Mouse (Mus musculus) gastrocnemius, postnatal 4 days (tissue): Measurements from ENCODE around the gene Atg2b. TPM values are rescaled to one million over a fixed set of nuclear protein-coding genes. Genes with fewer than 3 reads are reported as not detected.

Experiments
- DNase-seq, 2 experiments: peaks; one replicate each; pipeline ENCODE4 v3.0.0; 2021 to 2022; ENCODE audit warnings: low spot score in 2 of 2, mixed read lengths in 2 of 2
- long read RNA-seq, 2 experiments: library from polyadenylated mRNA; stranded (forward); transcript quantifications; one replicate each; pipeline ENCODE4 v2.0.0; 2021
- total RNA-seq, 2 experiments: library from RNA; stranded (reverse); gene quantifications; 2 replicates each; pipeline ENCODE4 v1.2.3; 2021

The Atg2b gene
- total RNA-seq, result 10 to 100 TPM; 18.7 to 21.9 TPM
- long read RNA-seq, experiment 1, partial matches to known transcripts, result 0 of 5 reads
- long read RNA-seq, experiment 1, other reads (novel, unspliced or antisense), result 5 of 5 reads
- long read RNA-seq, experiment 2, full-length matches to known transcripts, result 2 of 9 reads
- long read RNA-seq, experiment 2, partial matches to known transcripts, result 2 of 9 reads
- long read RNA-seq, experiment 2, other reads (novel, unspliced or antisense), result 5 of 9 reads

DNA sequence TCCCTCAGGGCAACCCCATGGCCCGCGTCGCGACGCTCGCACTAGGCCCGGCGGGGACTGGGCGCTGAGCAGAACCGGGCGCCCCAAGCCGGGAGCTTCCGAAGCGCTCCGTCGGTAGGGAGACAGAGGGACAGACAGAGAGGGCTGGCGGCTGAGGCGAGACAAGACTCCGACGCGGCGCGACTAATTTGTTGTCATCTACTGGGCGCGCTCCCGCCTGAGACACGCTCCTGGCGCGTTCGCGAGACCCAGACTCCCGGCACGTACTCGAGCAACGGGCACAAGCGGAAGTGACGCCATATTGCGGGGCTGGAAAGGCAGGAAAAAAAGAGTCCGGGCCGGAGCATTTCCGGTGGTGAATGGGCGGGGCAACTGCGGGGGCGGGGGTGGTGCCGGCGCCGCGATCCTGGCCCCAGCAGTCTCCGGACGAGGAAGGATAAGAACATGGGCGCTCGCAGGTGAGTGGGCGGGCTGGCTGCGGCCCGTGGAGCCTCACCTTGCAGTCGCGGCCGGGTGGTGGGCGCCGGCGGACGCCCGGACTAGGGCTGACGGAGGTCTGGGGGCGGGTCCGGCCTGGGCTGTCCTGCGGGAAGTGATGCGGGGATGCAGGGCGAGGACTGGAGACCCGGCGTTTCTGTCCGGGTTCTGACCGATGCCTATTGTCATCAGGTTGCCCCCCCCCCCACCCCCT, at the start of gene Atg2b:
Gene Atg2b, minus strand, starts transcription at position 211 of the 691 bp plus-strand sequence.
- DNase-seq, result peak; percentile 88 to 98

DNA sequence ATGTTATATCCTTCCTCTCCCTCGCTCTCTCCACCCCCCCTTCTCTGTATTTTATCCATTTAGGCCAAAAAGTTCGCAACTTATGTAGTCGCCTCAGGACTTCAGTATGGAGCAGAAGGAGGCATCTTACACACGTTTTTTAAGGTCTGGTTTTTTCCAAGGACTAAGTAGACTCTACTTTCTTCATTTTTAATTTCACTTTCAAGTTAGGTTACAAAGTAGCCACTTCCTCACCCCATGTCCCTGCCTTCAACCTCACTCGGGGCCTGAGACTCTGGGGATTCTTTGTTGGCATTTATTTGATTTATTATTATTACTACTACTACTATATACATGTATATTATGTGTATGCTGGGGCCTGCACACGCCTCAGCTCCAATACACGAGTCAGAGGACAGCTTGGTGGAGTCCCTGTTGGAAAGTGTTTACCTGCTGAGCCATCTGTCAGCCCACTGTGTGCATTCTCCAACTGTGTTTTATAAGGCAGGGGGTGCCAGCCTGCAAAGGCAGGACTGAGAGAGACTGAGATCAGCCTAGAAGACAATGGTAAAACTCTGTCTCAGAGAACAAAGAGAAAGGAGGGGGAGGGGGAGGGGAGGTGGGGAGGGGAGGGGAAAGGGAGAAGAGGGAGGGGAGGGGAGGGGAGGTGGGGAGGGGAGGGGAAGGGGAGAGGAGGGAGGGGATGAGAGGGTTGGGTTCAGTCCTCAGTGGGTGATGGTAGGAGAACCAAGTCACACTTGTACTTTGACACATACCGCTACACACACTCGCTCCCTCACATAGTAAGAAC, 48.6 kb upstream of the Atg2b start:
- no peak for DNase-seq

DNA sequence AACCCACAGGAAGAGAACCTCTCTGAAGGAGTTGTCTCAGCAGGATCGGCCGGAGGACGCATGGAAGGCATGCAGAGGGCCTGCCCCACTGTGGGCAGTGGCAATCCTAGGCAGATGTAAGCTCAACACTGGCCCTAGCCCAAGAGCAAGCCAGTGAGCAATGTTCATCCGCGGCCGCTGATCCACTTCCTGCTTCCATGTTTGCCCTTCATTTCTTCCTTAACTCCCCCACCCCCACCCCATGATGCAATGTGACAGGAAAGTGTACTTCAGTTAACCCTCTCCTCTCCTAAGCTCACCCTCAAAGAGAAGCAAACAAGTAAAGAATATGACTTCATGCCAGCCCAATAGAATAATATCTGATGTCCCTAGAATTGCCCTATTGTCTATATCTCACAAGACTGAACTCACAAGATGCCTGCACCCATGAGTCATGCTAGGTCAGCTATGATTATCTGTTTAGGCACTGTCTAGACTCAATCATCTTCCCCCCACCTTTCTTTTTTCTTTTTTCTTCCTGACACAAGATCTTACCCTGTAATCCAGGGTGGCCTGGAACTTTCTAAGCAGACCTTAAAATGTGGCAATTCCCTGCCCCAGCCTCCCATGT, 45.9 kb upstream of the Atg2b start:
- DNase-seq, result no peak

DNA sequence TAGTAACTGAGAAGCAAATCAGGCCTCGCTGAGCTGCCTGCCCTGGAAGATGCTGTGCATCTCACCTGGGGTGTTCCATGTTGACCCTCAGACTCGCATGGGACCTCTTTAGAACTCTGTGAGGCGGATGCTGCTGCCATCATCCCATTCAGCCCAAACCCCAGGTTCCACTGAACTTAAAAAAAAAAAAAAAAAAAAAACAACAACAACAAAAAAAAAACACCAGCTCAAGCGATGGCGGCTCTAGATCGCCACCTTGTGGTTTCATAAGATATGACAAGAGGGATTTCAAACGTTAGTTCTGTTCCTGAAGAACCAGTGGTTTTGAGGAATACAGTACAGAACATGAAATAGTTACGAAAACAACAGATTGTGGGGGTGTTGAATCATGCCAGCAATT, 43.0 kb upstream of the Atg2b start:
- no peak for DNase-seq

DNA sequence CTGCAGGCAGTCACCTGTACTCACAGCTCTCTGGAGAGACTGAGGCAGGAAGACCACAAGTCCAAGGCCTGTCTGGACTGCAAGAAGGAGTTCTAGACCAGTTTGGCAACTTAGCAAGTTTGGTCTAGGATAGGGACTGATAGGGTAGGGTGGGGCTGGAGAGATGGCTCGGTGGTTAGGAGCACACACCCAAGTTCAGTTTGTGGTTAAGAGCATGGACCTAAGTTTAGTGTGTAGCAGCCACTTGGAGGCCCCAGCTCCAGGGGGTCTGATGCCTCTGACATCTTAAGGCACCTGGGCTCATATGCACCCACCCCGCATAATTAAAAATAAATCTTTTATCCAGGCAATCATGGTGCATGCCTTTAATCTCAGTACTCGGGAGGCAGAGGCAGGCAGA, 42.3 kb upstream of the Atg2b start:
- no peak for DNase-seq

DNA sequence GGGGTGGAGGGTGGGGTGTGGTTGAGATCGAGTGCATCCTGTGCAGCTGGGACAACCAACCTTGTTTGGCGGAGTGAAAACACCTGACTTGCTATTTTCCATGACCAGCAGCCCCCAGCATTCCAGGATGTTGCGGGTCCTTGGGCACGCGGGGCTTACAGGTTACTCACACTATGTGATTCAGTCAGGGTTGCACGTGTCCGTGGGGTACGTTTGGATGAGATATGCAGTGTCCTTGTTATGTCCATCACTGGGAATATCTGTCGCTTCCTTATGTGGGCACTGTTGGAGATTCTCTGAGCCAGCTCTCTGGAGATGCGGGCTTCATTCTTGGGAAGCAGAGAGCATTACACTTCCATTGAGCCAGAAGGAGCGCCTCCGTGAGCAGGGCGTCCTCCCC, 40.7 kb upstream of the Atg2b start:
- DNase-seq, result no peak

DNA sequence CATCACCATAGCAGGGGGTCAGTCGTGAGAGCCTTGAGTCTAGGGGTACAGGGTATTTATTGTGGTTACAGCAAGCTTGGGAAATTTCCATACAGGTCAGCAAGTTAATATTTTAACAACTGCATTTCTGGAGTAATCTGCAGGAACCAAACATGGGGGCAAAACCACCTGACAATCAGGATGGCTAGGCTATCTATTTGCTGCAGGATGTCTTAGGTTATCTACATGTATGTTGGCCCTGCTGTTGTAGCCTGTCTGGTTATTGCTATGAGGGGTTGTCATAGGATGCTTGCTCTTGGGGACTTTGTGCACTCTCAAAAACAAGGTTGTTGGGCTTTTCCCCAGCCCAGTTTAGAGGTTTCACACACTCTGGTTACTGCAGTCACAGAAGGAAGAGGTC, 39.6 kb upstream of the Atg2b start:
- no peak for DNase-seq

DNA sequence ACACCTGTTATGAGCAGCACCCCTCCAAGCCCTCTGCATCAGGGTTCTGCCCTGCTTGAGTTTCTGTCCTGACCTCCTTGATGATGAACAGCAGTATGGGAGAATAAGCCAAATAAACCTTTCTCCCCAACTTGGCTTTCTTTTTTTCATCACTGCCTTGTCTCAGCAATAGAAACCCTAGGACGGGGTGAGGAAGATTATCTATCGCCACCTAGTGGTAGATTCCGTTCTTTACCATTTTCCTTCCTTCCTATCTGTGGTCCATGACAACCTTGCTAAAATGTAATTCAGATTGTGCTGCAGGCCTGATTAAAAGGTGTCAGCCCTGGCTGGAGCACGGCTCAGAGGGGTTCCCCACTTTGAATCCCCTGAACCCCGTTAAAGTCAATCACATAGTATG, 37.6 kb upstream of the Atg2b start:
- no peak for DNase-seq

DNA sequence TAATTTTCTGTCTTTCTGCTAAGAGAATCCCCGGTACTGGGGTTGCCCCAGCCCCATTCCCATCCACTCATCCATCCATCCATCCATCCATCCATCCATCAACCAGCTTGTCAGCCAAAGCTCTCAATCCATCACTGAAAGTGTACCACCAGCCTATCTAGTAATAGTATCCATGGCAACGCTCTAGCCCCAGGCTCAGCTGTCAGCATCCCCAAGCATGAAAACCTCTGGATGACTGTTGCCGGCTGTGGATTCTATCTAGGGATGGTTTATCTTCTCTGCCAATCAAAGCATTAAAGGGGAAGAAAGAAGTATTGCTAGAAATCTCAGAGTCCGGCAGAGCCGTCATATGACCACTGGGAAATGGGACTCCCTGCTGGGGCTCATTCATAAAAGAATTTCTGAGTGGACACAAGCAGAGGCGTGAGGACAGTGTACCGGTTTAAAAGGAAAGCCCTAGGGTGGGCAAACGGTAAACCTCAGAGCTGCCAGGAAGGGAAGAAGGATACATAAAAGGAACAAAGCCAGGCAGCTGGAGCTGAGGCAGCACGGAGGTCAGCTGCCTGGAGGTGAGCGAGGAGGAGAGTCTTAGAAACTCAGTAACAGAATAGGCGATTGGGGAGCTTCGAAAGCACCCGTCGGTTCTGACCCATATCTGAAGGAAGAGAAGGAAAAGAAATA, 36.6 kb upstream of the Atg2b start:
- no peak for DNase-seq

DNA sequence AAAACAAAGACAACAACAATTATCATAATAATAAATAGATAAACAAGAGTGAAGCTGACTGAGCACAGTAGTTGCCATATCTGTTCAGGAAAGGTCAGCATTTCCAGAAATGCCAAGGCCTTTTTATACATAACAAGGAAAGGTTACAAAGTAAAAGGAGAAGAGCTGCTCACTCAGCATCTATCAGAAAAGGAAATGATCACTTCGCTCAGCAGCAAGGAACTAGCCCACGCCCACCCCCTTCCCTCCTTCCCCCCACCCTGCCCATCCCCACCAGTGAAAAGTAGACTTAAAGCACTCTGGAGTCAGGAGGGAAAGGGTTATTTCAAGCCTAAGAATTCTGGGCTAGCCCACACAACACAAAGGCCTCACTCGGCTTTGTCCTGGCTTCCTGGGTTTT, 35.2 kb upstream of the Atg2b start:
- no peak for DNase-seq

DNA sequence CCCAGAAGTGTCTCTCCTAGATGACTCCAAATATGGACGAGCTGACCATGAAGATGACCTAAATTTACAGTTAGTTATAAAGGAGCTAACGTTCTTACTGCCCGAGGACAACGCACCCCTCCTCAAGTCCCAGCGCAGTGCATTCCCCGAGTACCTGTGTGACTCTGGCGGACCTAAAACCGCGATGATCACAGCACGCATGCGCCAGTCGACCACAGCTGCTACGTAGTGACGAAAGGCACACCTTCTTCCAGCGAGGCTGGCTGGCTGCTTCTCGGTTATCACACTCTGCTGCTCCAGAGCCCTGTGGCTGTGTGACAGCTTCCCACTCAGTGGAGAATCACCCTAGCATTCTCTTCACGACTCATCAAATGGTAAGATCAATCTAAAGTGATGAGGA, 33.6 kb upstream of the Atg2b start:
- no peak for DNase-seq

DNA sequence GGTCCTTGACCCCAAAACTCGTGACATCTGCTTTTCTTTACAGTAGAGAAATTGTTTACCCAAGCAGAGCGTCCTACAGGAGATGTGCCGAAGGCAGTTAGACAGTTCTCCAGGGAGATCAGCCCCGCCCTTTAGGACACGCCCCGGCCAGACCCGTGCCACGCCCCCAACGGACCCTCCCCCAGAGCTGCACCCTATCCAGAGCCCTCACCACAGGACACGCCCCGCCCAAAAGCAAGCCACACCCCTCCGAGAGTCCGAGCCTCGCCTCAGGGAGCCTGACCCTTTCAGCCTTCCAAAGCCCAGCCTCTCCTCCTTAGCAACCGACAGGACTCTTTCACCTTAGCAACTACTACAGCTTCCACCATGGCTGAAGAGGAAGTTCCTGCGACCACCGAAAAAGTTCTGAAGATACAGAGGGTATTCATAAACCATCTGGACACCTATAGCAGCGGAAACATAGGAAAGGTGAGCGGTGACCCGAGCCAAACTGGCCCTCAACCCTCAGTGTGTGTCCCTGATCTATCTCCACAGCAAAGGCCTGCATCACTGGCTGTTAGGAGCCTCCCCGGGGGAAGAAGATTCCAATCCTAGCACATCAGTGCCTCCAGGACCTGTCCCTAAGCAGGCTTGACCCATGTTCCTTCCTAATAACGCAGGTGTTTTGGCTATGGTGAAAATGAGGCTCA, 20.9 kb upstream of the Atg2b start, which contains the start of gene Ak7:
Gene Ak7, plus strand, starts transcription at position 178 of the 689 bp plus-strand sequence.
- peak; percentile 44 to 69 for DNase-seq

DNA sequence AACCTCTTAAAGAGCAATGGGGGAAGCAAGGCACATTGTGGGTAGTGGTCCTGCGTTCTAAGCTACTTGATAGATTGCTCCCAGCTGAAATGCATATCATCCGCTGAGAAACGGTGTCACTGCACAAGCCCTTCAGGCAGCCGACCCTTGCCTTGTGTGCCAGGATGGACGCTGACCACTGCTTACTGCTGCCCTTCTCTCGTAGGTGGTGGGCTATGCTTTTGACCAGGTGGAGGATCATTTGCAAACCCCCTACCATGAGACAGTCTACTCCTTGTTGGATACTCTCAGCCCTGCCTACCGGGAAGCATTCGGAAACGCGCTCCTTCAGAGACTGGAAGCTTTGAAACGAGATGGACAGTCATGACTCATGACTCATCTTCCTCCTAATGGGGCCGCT, 15.4 kb upstream of the Atg2b start:
- DNase-seq, result no peak

DNA sequence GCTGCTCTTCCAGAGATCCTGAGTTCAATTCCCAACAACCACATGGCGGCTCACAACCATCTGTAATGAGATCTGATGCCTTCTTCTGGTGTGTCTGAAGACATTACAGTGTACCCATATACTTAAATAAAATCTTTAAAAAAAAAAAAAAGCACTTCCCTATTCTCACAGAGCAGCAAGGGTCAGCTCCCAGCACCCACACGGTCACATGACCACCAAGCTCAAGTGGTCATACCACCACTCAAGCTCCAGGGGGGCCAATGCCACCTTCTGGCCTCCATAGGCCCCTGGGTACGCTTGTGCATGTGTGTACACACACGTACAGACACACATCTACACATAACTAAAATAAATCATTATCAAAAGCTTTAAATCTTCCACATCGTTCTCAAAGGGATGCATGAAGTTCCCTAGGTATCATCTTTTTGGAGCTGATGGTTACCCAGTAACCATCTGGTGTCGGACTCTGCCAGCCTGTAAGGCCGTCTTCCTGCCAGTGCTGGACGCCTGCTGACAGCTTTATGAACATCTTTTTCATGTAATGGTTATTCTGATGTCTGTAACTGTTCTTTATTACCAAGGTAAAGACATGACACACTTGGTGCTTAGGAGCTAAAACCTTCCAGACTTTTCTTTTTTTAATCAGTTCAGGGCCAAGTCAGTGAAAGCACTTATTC, 12.2 kb upstream of the Atg2b start:
- DNase-seq, result no peak

DNA sequence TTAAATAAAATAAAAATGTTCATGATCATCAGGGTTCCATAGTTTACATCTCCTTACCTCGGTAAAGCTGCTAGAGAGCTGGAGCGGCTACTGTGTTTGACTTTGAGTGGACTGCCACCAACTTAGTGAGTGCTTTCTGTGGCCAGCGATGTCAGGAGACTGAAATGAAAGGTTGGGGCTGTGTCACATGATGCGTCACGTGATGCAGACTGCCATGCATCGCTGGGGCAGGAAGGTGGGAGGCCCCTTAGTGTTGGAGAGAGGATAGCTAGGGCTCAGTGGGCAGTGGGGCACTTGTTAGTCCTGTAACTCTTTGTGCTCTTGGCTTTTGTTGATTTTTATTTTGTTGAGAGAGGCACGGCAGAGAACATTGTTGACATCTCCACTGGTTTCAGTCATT, 10.8 kb upstream of the Atg2b start:
- DNase-seq, result no peak

DNA sequence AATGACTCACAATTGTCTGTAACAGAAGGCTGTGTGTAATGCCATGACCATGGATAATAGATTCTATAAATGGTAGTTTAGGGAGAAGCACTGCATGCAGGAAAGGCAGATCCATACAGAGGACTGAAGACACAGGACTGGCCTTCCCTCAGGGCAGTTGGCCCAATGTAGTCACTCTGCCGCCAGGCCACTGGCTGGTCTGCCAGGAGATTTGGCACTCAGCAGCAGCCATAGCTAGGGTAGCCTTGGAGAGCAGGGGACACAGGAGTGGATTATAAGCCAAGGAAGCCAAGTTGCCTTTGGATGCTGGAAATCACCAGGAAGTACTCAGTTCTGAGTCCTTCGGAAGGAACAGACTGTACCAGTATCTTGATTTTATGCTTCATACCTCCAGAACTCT, 9.0 kb upstream of the Atg2b start:
- no peak for DNase-seq

DNA sequence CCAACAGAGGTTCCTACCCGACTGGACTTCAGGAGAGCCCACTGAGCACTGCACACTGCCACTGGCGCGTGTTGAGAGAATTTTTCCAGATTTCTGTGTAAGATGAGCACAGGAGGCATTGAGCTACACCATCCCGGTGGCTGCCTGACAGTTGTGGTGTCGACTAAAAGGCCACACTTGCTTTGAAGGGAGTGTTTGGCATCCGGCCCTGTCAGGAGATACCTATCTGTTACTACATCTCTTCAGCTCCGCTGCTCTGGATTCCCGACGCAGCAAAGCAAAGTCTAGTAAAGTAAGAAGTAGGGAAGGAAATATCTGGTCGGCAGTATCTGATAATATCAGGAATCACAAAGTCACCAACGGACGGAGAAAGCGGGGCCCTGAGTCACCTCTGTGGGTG, 4.4 kb upstream of the Atg2b start:
- no peak for DNase-seq

DNA sequence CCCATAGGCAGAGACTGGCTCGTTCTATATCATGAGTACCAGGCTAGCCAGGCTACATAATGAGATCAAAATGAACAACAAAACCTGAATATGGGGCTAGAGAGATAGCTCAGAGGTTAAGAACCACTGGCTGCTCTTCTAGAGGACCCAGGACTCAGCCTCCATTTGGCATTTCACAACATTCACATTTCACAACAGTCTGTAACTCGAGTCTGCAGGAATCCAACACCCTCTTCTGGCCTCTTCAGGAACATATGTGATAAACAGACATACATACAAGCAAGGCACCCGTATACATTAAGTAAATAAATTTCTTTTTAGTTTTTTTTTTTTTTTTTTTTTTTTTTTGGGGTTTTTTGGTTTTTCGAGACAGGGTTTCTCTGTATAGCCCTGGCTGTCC, 3.5 kb upstream of the Atg2b start:
- no peak for DNase-seq

DNA sequence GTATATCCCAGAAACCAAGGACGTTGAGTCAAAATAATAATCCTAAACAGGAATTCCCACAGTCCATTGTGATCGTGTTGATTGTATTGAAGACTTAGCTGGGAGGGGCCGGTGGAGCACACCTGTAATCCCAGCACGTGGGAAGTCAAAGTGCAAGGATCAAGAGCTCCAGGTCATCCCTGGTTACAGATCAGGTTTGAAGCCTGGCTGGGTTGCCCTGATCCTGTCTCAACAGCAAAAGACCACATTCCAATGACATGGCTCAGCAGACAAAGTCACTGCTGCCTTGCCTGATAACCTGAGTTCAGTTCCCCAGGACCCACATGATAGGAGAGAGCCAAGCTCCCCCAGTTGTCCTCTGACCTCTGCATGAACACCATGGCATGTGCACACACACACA, 2.4 kb upstream of the Atg2b start:
- no peak for DNase-seq

DNA sequence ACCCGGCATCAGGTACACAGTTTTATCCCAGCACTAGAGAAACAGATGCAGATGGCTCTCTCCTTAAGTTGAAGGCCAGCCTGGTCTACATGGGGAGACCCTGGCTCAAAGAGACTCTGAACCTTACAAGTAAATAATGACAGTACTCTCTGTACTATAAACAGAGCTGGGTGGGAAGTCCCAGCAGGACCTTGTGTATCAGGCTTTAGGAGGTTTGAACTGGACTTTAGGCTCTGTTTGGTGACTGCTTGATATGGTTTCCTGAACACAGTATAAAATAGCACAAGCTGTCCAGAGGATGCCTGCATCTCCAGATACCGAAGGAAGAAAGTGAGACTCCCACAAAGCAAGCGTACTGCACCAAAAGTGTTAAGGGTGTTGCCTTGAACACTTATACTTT, 1.8 kb upstream of the Atg2b start:
- DNase-seq, result no peak
